Mouse (Mus musculus): ENCODE results near the gene Mt2. TPM values are rescaled to one million over a fixed set of nuclear protein-coding genes. Genes with fewer than 3 reads are reported as not detected.

Gene Mt2
- polyA plus RNA-seq, 1 experiment from 2014 or later = 15.2 TPM

GRCm38 (mm10) chr8:94179713-94180560 lies 7.5 kb downstream of the Mt2 start:
- DNase-seq = peak; percentile 25
- WGBS = 5% methylated on average over 25 of the region's 25 CpGs
- Histone ChIP-seq H3K9me3 (ENCODE audit: low read depth, low read length) (no peaks in the 10 kb centered on the region), H3K27me3 (ENCODE audit: insufficient read depth, low read length) (peaks cover 81% of the 10 kb centered on the region), H3K27ac (ENCODE audit: low read depth) (no peak overlapping the region; the same call in 1 of the 2 replicates), H3K4me3 (ENCODE audit: low read depth, low read length) (peak overlapping the region; percentile 47), H3K4me1 (ENCODE audit: insufficient read depth) (0 out of 2 replicates have a peak, but pooled peaks cover 2% of the 10 kb centered on the region), H3K9ac (peak overlapping the region; percentile 54), H3K4me2 (peak overlapping the region; percentile 82), H3K36me3 (ENCODE audit: insufficient read depth) (no peaks in the 10 kb centered on the region)
- no peak for ATAC-seq (ENCODE audit: insufficient read depth)
- TF ChIP-seq CTCF (IDR thresholded peaks at IDR 0.05; ENCODE audit: low read depth) = no peak

GRCm38 (mm10) chr8:94180561-94180908 lies 8.1 kb downstream of the Mt2 start:
- H3K27ac ChIP-seq (ENCODE audit: low read depth) = no peak overlapping the region
- ATAC-seq (ENCODE audit: insufficient read depth) = no peak
- H3K4me2 ChIP-seq = peak overlapping the region; percentile 82; the same call in 1 of the 2 replicates
- peaks cover 76% of the 10 kb centered on the region for H3K27me3 ChIP-seq (ENCODE audit: insufficient read depth, low read length)
- H3K4me1 ChIP-seq (ENCODE audit: insufficient read depth) = 0 out of 2 replicates have a peak, but pooled peaks cover 2% of the 10 kb centered on the region
- H3K9me3 ChIP-seq (ENCODE audit: low read depth, low read length) = no peaks in the 10 kb centered on the region
- WGBS = 81% methylated on average over 1 of the region's 1 CpGs
- H3K9ac ChIP-seq = no peak overlapping the region
- no peak overlapping the region; the same call in 1 of the 2 replicates for H3K4me3 ChIP-seq (ENCODE audit: low read depth, low read length)
- TF ChIP-seq CTCF (IDR thresholded peaks at IDR 0.05; ENCODE audit: low read depth) = no peak
- no peaks in the 10 kb centered on the region for H3K36me3 ChIP-seq (ENCODE audit: insufficient read depth)
- DNase-seq = no peak

- H3K27ac ChIP-seq (ENCODE audit: low read depth) = no peak overlapping the region; the same call in 1 of the 2 replicates
- ATAC-seq (ENCODE audit: insufficient read depth) (no peak), DNase-seq (no peak)
- peak overlapping the region; percentile 20; the same call in 1 of the 2 replicates for H3K4me3 ChIP-seq (ENCODE audit: low read depth, low read length)
- H3K9me3 ChIP-seq (ENCODE audit: low read depth, low read length) = no peaks in the 10 kb centered on the region
- peak overlapping the region; percentile 59 for H3K4me2 ChIP-seq
- H3K36me3 ChIP-seq (ENCODE audit: insufficient read depth) = no peaks in the 10 kb centered on the region
- WGBS = 56% methylated on average over 13 of the region's 13 CpGs
- H3K4me1 ChIP-seq (ENCODE audit: insufficient read depth) = 0 out of 2 replicates have a peak, but pooled peaks cover 2% of the 10 kb centered on the region
- H3K9ac ChIP-seq = 0 out of 2 replicates have a peak overlapping the region, but pooled peaks have one; percentile 13
- H3K27me3 ChIP-seq (ENCODE audit: insufficient read depth, low read length) = peaks cover 78% of the 10 kb centered on the region
- no peak for TF ChIP-seq CTCF (IDR thresholded peaks at IDR 0.05; ENCODE audit: low read depth)
These were observed 9.8 kb downstream of the Mt2 start for GRCm38 (mm10) chr8:94182055-94182929.

GRCm38 (mm10) chr8:94183117-94183516 lies 10.7 kb downstream of the Mt2 start:
- H3K36me3 ChIP-seq (ENCODE audit: insufficient read depth) = no peaks in the 10 kb centered on the region
- no peaks in the 10 kb centered on the region for H3K9me3 ChIP-seq (ENCODE audit: low read depth, low read length)
- ATAC-seq (ENCODE audit: insufficient read depth) (peak; percentile 70), DNase-seq (peak; percentile 91)
- WGBS = under 1% methylated on average over 16 of the region's 16 CpGs
- H3K4me3 ChIP-seq (ENCODE audit: low read depth, low read length) = peak overlapping the region; percentile 20
- H3K9ac ChIP-seq = no peak overlapping the region
- H3K27ac ChIP-seq (ENCODE audit: low read depth) = peak overlapping the region; percentile 16; the same call in 1 of the 2 replicates
- peak overlapping the region; percentile 59 for H3K4me2 ChIP-seq
- TF ChIP-seq CTCF (IDR thresholded peaks at IDR 0.05; ENCODE audit: low read depth) = peak; percentile 76
- 0 out of 2 replicates have a peak, but pooled peaks cover 2% of the 10 kb centered on the region for H3K4me1 ChIP-seq (ENCODE audit: insufficient read depth)
- H3K27me3 ChIP-seq (ENCODE audit: insufficient read depth, low read length) = peaks cover 72% of the 10 kb centered on the region

GRCm38 (mm10) chr8:94184357-94184843 lies 11.9 kb downstream of the Mt2 start:
- Histone ChIP-seq H3K9me3 (ENCODE audit: low read depth, low read length) (no peaks in the 10 kb centered on the region), H3K4me3 (ENCODE audit: low read depth, low read length) (no peak overlapping the region), H3K27ac (ENCODE audit: low read depth) (0 out of 2 replicates have a peak overlapping the region, but pooled peaks have one; percentile 16), H3K27me3 (ENCODE audit: insufficient read depth, low read length) (peaks cover 59% of the 10 kb centered on the region), H3K36me3 (ENCODE audit: insufficient read depth) (no peaks in the 10 kb centered on the region), H3K9ac (no peak overlapping the region), H3K4me1 (ENCODE audit: insufficient read depth) (0 out of 2 replicates have a peak, but pooled peaks cover 2% of the 10 kb centered on the region), H3K4me2 (0 out of 2 replicates have a peak overlapping the region, but pooled peaks have one; percentile 7)
- no peak for ATAC-seq (ENCODE audit: insufficient read depth)
- no peak for DNase-seq
- 29% methylated on average over 12 of the region's 12 CpGs for WGBS
- no peak for TF ChIP-seq CTCF (IDR thresholded peaks at IDR 0.05; ENCODE audit: low read depth)

- Histone ChIP-seq H3K27ac (ENCODE audit: low read depth) (peak overlapping the region; percentile 36; the same call in 1 of the 2 replicates), H3K9me3 (ENCODE audit: low read depth, low read length) (no peaks in the 10 kb centered on the region), H3K27me3 (ENCODE audit: insufficient read depth, low read length) (peaks cover 49% of the 10 kb centered on the region), H3K4me1 (ENCODE audit: insufficient read depth) (peaks cover 2% of the 10 kb centered on the region; the same call in 1 of the 2 replicates), H3K36me3 (ENCODE audit: insufficient read depth) (no peaks in the 10 kb centered on the region), H3K9ac (no peak overlapping the region), H3K4me2 (peak overlapping the region; percentile 51; the same call in 1 of the 2 replicates), H3K4me3 (ENCODE audit: low read depth, low read length) (no peak overlapping the region)
- WGBS = 56% methylated on average over 6 of the region's 6 CpGs
- TF ChIP-seq CTCF (IDR thresholded peaks at IDR 0.05; ENCODE audit: low read depth) = no peak
- ATAC-seq (ENCODE audit: insufficient read depth) = no peak
- no peak for DNase-seq
These were observed 13.3 kb downstream of the Mt2 start for GRCm38 (mm10) chr8:94185791-94186190.
